8 mouse cellular contexts compared by ENCODE assay signal in genomic region chr17:24415011-24415410, GRCm38 (mm10). TPM values are rescaled to one million over a fixed set of nuclear protein-coding genes. Genes with fewer than 3 reads are reported as not detected.
DNase-seq lines count a peak whose midpoint lies in the region; ATAC-seq and TF ChIP-seq lines count a peak whose summit lies in the region.

No protein-coding gene starts in this region.

- H3K9me3 ChIP-seq in heart, embryonic 11.5 days (replicated peaks; ENCODE audit: control insufficient read depth, low read length) = no peaks in the 10 kb centered on the region
- H3K9me3 ChIP-seq in E14TG2a.4 (ENCODE audit: low read length) = no peaks in the 10 kb centered on the region
- no peaks in the 10 kb centered on the region for H3K9me3 ChIP-seq in forebrain, embryonic 16.5 days (ENCODE audit: control insufficient read depth, low read length)

- peak overlapping the region; percentile 85 for H3K9ac ChIP-seq in heart, embryonic 11.5 days (ENCODE audit: low read depth, low read length)
- peak overlapping the region; percentile 74 for H3K9ac ChIP-seq in forebrain, embryonic 16.5 days (replicated peaks; ENCODE audit: low read depth, low read length)

- DNase-seq in heart, postnatal 25 days (ENCODE audit: low spot score) = no peak
- DNase-seq in Muller cell, postnatal 12 days (ENCODE audit: inconsistent ontology term) = no peak
- no peak for DNase-seq in natural killer cell, adult 2 months (ENCODE audit: low spot score in 2 of 2)
- DNase-seq in ovary, adult 18-20 months (ENCODE audit: low spot score) = no peak

- H3K27me3 ChIP-seq in heart, embryonic 11.5 days (ENCODE audit: control insufficient read depth, insufficient read depth, low read length) = no peaks in the 10 kb centered on the region
- H3K27me3 ChIP-seq in E14TG2a.4 (ENCODE audit: insufficient read depth, low read length) = no peaks in the 10 kb centered on the region
- H3K27me3 ChIP-seq in forebrain, embryonic 16.5 days (replicated peaks; ENCODE audit: control insufficient read depth, insufficient read depth, low read length) = no peaks in the 10 kb centered on the region

- 0% methylated on average over 21 of the region's 21 CpGs for WGBS in heart, embryonic 11.5 days (ENCODE audit: insufficient replicate concordance)
- WGBS in forebrain, embryonic 16.5 days = 0% methylated on average over 21 of the region's 21 CpGs

- TF ChIP-seq CTCF in E14TG2a.4 (conservative IDR thresholded peaks at IDR 0.05; ENCODE audit: low read length) = no peak

- H3K4me3 ChIP-seq in heart, embryonic 11.5 days (ENCODE audit: low read depth, low read length) = peak overlapping the region; percentile 76
- peak overlapping the region; percentile 94 for H3K4me3 ChIP-seq in E14TG2a.4 (replicated peaks; ENCODE audit: low read length)
- peak overlapping the region; percentile 95 for H3K4me3 ChIP-seq in forebrain, embryonic 16.5 days (replicated peaks; ENCODE audit: low read length)

- peaks cover 25% of the 10 kb centered on the region for H3K36me3 ChIP-seq in heart, embryonic 11.5 days (ENCODE audit: control insufficient read depth, insufficient read depth, low read length)
- H3K36me3 ChIP-seq in E14TG2a.4 (ENCODE audit: insufficient read depth, low read length) = peaks cover 58% of the 10 kb centered on the region
- H3K36me3 ChIP-seq in forebrain, embryonic 16.5 days (ENCODE audit: control insufficient read depth, insufficient read depth) = peaks cover 19% of the 10 kb centered on the region

- H3K4me1 ChIP-seq in heart, embryonic 11.5 days (ENCODE audit: control insufficient read depth, insufficient read depth, low read length) = peaks cover 11% of the 10 kb centered on the region; the same call in 1 of the 2 replicates
- H3K4me1 ChIP-seq in E14TG2a.4 (replicated peaks; ENCODE audit: low read depth, low read length) = peaks cover 55% of the 10 kb centered on the region
- peaks cover 30% of the 10 kb centered on the region for H3K4me1 ChIP-seq in forebrain, embryonic 16.5 days (replicated peaks; ENCODE audit: control insufficient read depth, insufficient read depth, low read length)

- peak; percentile 0; the same call in 1 of the 2 replicates for ATAC-seq in heart, embryonic 11.5 days (replicated peaks; ENCODE audit: insufficient number of reproducible peaks, low FRiP score, low TSS enrichment)
- ATAC-seq in forebrain, embryonic 16.5 days = no peak
- ATAC-seq in megakaryocyte progenitor cell, adult 5-6 weeks (replicated peaks; ENCODE audit: poor library complexity) = peak; percentile 7; the same call in 1 of the 2 replicates

- intact Hi-C loops in heart, postnatal 25 days (cut with DNase I) = loop anchor here (5.0 kb wide), 1 partner anchor 37 kb away; no protein-coding TSS in a partner anchor

- peak overlapping the region; percentile 86 for H3K4me2 ChIP-seq in heart, embryonic 11.5 days
- peak overlapping the region; percentile 97 for H3K4me2 ChIP-seq in forebrain, embryonic 16.5 days (ENCODE audit: low read length)

- peak overlapping the region; percentile 96 for H3K27ac ChIP-seq in heart, embryonic 11.5 days (ENCODE audit: low read depth, low read length)
- H3K27ac ChIP-seq in forebrain, embryonic 16.5 days (ENCODE audit: low read length) = peak overlapping the region; percentile 82

RNA-seq across cellular contexts. Expression of gene Rnps1, which starts 0.6 kb away (rescaled TPM):
- 262 and 267 TPM in 2 replicates for polyA plus RNA-seq in heart, embryonic 11.5 days (2014; fragmentation: Nextera tagmentation; extraction: Ambion mirVana)
- 10 to 100 TPM; 60.3 to 60.5 TPM for total RNA-seq in heart, postnatal 25 days (2021)
- polyA plus RNA-seq in forebrain, embryonic 16.5 days (2015; fragmentation: Nextera tagmentation; extraction: Ambion mirVana) = 362 and 389 TPM in 2 replicates
- 143 and 154 TPM in 2 replicates for total RNA-seq in megakaryocyte progenitor cell, adult 5-6 weeks (2015)
- 187 and 191 TPM in 2 replicates for total RNA-seq in megakaryocyte progenitor cell, adult 5-6 weeks (2017)

RNA-seq across cellular contexts. Expression of gene Eci1, which starts 11.4 kb away (rescaled TPM):
- 190 and 199 TPM in 2 replicates for polyA plus RNA-seq in heart, embryonic 11.5 days (2014; fragmentation: Nextera tagmentation; extraction: Ambion mirVana)
- total RNA-seq in heart, postnatal 25 days (2021) = 100 to 1,000 TPM; 409 to 483 TPM
- 30.4 and 34.8 TPM in 2 replicates for polyA plus RNA-seq in forebrain, embryonic 16.5 days (2015; fragmentation: Nextera tagmentation; extraction: Ambion mirVana)
- total RNA-seq in megakaryocyte progenitor cell, adult 5-6 weeks (2015) = 58.5 and 67.8 TPM in 2 replicates
- total RNA-seq in megakaryocyte progenitor cell, adult 5-6 weeks (2017) = 27.7 and 32.6 TPM in 2 replicates

RNA-seq across cellular contexts. Expression of gene Dnase1l2, which starts 27.9 kb away (rescaled TPM):
- 0.86 and 1.6 TPM in 2 replicates for polyA plus RNA-seq in heart, embryonic 11.5 days (2014; fragmentation: Nextera tagmentation; extraction: Ambion mirVana)
- 1 to 10 TPM in 1 of 2 experiments, under 1 TPM in 1; 0.78 to 1.2 TPM for total RNA-seq in heart, postnatal 25 days (2021)
- polyA plus RNA-seq in forebrain, embryonic 16.5 days (2015; fragmentation: Nextera tagmentation; extraction: Ambion mirVana) = 6.2 and 9.5 TPM in 2 replicates
- total RNA-seq in megakaryocyte progenitor cell, adult 5-6 weeks (2015) = 0.94 and 3.5 TPM in 2 replicates
- total RNA-seq in megakaryocyte progenitor cell, adult 5-6 weeks (2017) = 2.9 and 4.0 TPM in 2 replicates

RNA-seq across cellular contexts. Expression of gene E4f1, which starts 55.1 kb away (rescaled TPM):
- 14.0 and 17.6 TPM in 2 replicates for polyA plus RNA-seq in heart, embryonic 11.5 days (2014; fragmentation: Nextera tagmentation; extraction: Ambion mirVana)
- total RNA-seq in heart, postnatal 25 days (2021) = 10 to 100 TPM; 11.1 to 11.4 TPM
- 37.9 and 54.0 TPM in 2 replicates for polyA plus RNA-seq in forebrain, embryonic 16.5 days (2015; fragmentation: Nextera tagmentation; extraction: Ambion mirVana)
- total RNA-seq in megakaryocyte progenitor cell, adult 5-6 weeks (2015) = 23.3 and 27.5 TPM in 2 replicates
- total RNA-seq in megakaryocyte progenitor cell, adult 5-6 weeks (2017) = 13.6 and 18.7 TPM in 2 replicates

RNA-seq across cellular contexts. Expression of gene Pgp, which starts 55.2 kb away (rescaled TPM):
- polyA plus RNA-seq in heart, embryonic 11.5 days (2014; fragmentation: Nextera tagmentation; extraction: Ambion mirVana) = 75.8 and 77.2 TPM in 2 replicates
- 10 to 100 TPM; 42.3 to 43.3 TPM for total RNA-seq in heart, postnatal 25 days (2021)
- 50.5 and 54.0 TPM in 2 replicates for polyA plus RNA-seq in forebrain, embryonic 16.5 days (2015; fragmentation: Nextera tagmentation; extraction: Ambion mirVana)
- 25.4 and 26.4 TPM in 2 replicates for total RNA-seq in megakaryocyte progenitor cell, adult 5-6 weeks (2015)
- total RNA-seq in megakaryocyte progenitor cell, adult 5-6 weeks (2017) = 16.6 and 21.5 TPM in 2 replicates

Comparison
In these comparisons a context has a peak if more than half of its experiments do, and no peak if none do; other contexts are left out.
1. RNA of gene Eci1, which starts 11.4 kb away (total RNA-seq): 409 to 483 TPM in heart, postnatal 25 days; 27.7 to 67.8 TPM in megakaryocyte progenitor cell, adult 5-6 weeks; every median in the first group is over 4 times any median in the second.
2. Peak in every context shown above with its lines, with median percentiles within 50 percentile points of each other: H3K4me3 ChIP-seq.